Mouse (Mus musculus): Measurements from ENCODE around the gene Zfp40. TPM values are rescaled to one million over a fixed set of nuclear protein-coding genes. Genes with fewer than 3 reads are reported as not detected.
"Not testable (repeated sequence)": the region's sequence is repeated elsewhere in the genome, so short reads cannot be mapped to it uniquely, and the experiment has no call there.

Zfp40 gene
- 7.5 and 7.9 TPM in 2 replicates for polyA plus RNA-seq (2012; rRNA removed)
- polyA plus RNA-seq (2014; fragmentation: Nextera tagmentation; extraction: Ambion mirVana): 13.1 and 15.0 TPM in 2 replicates

DNA sequence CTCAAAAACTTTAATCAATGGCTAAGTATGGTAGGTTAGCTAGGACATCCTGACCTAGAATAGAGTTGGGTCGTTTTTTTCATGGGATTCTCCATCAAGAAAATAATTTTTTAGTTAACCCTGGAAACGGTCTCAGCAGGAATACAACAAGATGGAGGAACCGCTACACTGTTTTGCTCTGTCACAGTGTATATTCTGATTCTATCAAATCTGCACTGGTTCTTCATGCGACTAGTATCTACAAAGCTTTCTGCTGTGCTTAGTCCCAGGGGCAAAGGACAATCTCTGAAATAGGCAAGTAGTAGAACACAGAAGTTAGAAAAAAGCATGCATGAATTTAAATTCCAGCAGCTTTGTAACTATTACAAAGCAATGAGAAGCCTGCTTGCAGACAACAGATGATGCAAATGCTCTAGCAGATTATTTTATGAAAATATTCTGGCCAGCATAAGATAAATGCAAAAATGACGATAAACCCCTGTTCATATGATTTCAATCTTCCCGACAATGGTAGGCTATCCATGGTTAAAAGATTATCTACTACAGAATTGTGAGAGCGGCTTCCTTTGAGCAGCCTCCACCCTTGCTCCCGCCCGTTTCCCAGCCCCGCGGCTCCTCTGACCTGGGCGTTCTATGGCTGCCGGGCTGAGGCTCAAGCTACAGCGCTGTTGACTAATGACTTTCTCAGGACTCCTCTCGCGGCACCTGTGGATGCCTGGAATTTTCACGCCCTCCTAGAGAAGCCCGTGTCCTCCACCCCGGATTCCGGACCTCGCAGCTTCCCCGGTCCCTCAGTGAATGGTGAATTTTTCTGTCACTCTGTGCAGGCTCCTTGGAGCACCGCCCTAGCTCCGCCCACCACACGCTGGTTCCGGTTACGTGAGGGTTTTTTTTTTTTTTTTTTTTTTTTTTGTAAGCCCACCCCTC, at the start of gene Zfp40:
Gene Zfp40, minus strand, starts transcription at position 800 of the 927 bp plus-strand sequence.
- Histone ChIP-seq H3K9me3 (ENCODE audit: control insufficient read depth, low read length) (no peaks in the 10 kb centered on the region), H3K4me2 (replicated peaks; ENCODE audit: low read depth, low read length, severe bottlenecking) (peak within 1 kb of the TSS; percentile 61), H3K27ac (replicated peaks; ENCODE audit: low read depth, low read length) (peak within 1 kb of the TSS; percentile 76), H3K9ac (ENCODE audit: low read depth, low read length, severe bottlenecking) (peak within 1 kb of the TSS; percentile 72), H3K36me3 (ENCODE audit: control insufficient read depth, insufficient read depth, low read length) (0 out of 2 replicates have a peak, but pooled peaks cover 5% of the 10 kb centered on the region), H3K4me3 (replicated peaks; ENCODE audit: low read length) (peak within 1 kb of the TSS; percentile 70), H3K4me1 (ENCODE audit: control insufficient read depth, insufficient read depth, low read length) (peaks cover 3% of the 10 kb centered on the region; the same call in 1 of the 2 replicates), H3K27me3 (ENCODE audit: control insufficient read depth, insufficient read depth, low read length) (no peaks in the 10 kb centered on the region)
- ATAC-seq (ENCODE audit: low FRiP score, low read depth) (peak; percentile 100), DNase-seq (ENCODE audit: low spot score) (peak; percentile 88)
- 0 out of 2 replicates have a peak, but pooled peaks have one; percentile 55 for TF ChIP-seq POLR2A (IDR thresholded peaks at IDR 0.05; ENCODE audit: borderline replicate concordance, extremely low read depth, insufficient read depth, insufficient read length)
- WGBS: 3% methylated on average over 27 of the region's 27 CpGs

DNA sequence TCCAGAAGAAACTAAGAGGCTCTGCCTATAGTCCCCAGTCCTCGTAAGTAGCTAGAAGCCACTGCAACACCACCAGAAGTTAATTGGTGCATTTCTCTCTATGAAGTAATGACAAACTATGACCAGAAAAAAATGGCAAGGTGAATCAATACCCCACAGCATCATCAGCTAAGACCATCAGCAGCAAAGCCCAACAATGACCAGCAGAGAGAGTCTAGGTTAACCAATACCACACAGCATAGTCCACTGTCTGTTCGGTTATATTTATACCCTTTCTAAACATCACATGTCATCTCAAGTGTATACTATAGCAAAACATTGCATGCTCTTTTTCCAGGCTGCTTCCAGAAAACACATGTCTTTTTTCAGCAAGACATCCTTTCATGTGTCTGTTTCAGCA, 25.3 kb upstream of the Zfp40 start:
- Histone ChIP-seq H3K27ac (replicated peaks; ENCODE audit: low read depth, low read length) (no peak overlapping the region), H3K9ac (ENCODE audit: low read depth, low read length, severe bottlenecking) (no peak overlapping the region), H3K4me3 (replicated peaks; ENCODE audit: low read length) (no peak overlapping the region), H3K9me3 (ENCODE audit: control insufficient read depth, low read length) (no peaks in the 10 kb centered on the region), H3K27me3 (ENCODE audit: control insufficient read depth, insufficient read depth, low read length) (no peaks in the 10 kb centered on the region), H3K4me2 (replicated peaks; ENCODE audit: low read depth, low read length, severe bottlenecking) (no peak overlapping the region), H3K36me3 (ENCODE audit: control insufficient read depth, insufficient read depth, low read length) (no peaks in the 10 kb centered on the region), H3K4me1 (ENCODE audit: control insufficient read depth, insufficient read depth, low read length) (no peaks in the 10 kb centered on the region)
- no peak for ATAC-seq (ENCODE audit: low FRiP score, low read depth)
- WGBS: 81% methylated on average over 2 of the region's 2 CpGs
- no peak for TF ChIP-seq POLR2A (IDR thresholded peaks at IDR 0.05; ENCODE audit: borderline replicate concordance, extremely low read depth, insufficient read depth, insufficient read length)
- no peak for DNase-seq (ENCODE audit: low spot score)

- not testable (repeated sequence) for H3K4me1 ChIP-seq (ENCODE audit: control insufficient read depth, insufficient read depth, low read length); H3K9me3 ChIP-seq (ENCODE audit: control insufficient read depth, low read length); H3K27me3 ChIP-seq (ENCODE audit: control insufficient read depth, insufficient read depth, low read length); ATAC-seq (ENCODE audit: low FRiP score, low read depth); H3K27ac ChIP-seq (replicated peaks; ENCODE audit: low read depth, low read length); H3K9ac ChIP-seq (ENCODE audit: low read depth, low read length, severe bottlenecking); H3K4me3 ChIP-seq (replicated peaks; ENCODE audit: low read length); H3K36me3 ChIP-seq (ENCODE audit: control insufficient read depth, insufficient read depth, low read length); DNase-seq (ENCODE audit: low spot score); H3K4me2 ChIP-seq (replicated peaks; ENCODE audit: low read depth, low read length, severe bottlenecking)
- 0% methylated on average over 1 of the region's 1 CpGs for WGBS
Observed at GRCm38 (mm10) chr17:23199856-23200255, 6.8 kb upstream of the Zfp40 start.

DNA sequence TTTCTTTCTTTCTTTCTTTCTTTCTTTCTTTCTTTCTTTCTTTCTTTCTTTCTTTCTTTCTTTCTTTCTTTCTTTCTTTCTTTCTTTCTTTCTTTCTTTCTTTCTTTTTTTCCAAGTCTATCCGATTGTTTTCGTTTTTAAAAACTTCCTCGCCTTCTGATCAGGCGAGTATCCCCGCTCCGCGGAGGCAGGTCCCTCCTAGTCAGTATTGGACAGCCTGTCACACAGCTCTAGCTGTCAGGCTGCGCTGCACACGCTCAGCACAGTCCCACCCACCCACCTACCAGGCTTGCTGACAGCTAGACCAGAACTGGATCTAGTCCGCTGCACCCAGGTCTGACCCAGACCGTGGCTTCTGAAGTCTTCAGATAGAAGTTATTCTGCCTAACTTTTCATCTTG, 389 bp upstream of the Zfp40 start:
- Histone ChIP-seq H3K9ac (ENCODE audit: low read depth, low read length, severe bottlenecking) (peak overlapping the region; percentile 66), H3K4me1 (ENCODE audit: control insufficient read depth, insufficient read depth, low read length) (peaks cover 3% of the 10 kb centered on the region; the same call in 1 of the 2 replicates), H3K4me3 (replicated peaks; ENCODE audit: low read length) (peak overlapping the region; percentile 70), H3K36me3 (ENCODE audit: control insufficient read depth, insufficient read depth, low read length) (0 out of 2 replicates have a peak, but pooled peaks cover 5% of the 10 kb centered on the region), H3K27me3 (ENCODE audit: control insufficient read depth, insufficient read depth, low read length) (no peaks in the 10 kb centered on the region), H3K4me2 (replicated peaks; ENCODE audit: low read depth, low read length, severe bottlenecking) (peak overlapping the region; percentile 61), H3K27ac (replicated peaks; ENCODE audit: low read depth, low read length) (peak overlapping the region; percentile 65), H3K9me3 (ENCODE audit: control insufficient read depth, low read length) (no peaks in the 10 kb centered on the region)
- ATAC-seq (ENCODE audit: low FRiP score, low read depth): peak; percentile 88
- peak; percentile 54 for DNase-seq (ENCODE audit: low spot score)
- WGBS: 1% methylated on average over 11 of the region's 11 CpGs
- no peak for TF ChIP-seq POLR2A (IDR thresholded peaks at IDR 0.05; ENCODE audit: borderline replicate concordance, extremely low read depth, insufficient read depth, insufficient read length)

- H3K36me3 ChIP-seq (ENCODE audit: control insufficient read depth, insufficient read depth, low read length): peaks cover 27% of the 10 kb centered on the region
- DNase-seq (ENCODE audit: low spot score) (no peak), ATAC-seq (ENCODE audit: low FRiP score, low read depth) (no peak)
- H3K27ac ChIP-seq (replicated peaks; ENCODE audit: low read depth, low read length): no peak overlapping the region
- no peak for TF ChIP-seq POLR2A (IDR thresholded peaks at IDR 0.05; ENCODE audit: borderline replicate concordance, extremely low read depth, insufficient read depth, insufficient read length)
- no peak overlapping the region for H3K4me2 ChIP-seq (replicated peaks; ENCODE audit: low read depth, low read length, severe bottlenecking)
- H3K27me3 ChIP-seq (ENCODE audit: control insufficient read depth, insufficient read depth, low read length): no peaks in the 10 kb centered on the region
- H3K9ac ChIP-seq (ENCODE audit: low read depth, low read length, severe bottlenecking): no peak overlapping the region
- H3K4me1 ChIP-seq (ENCODE audit: control insufficient read depth, insufficient read depth, low read length): peaks cover 3% of the 10 kb centered on the region; the same call in 1 of the 2 replicates
- WGBS: 83% methylated on average over 2 of the region's 2 CpGs
- H3K4me3 ChIP-seq (replicated peaks; ENCODE audit: low read length): no peak overlapping the region
- no peaks in the 10 kb centered on the region for H3K9me3 ChIP-seq (ENCODE audit: control insufficient read depth, low read length)
Observed at GRCm38 (mm10) chr17:23187680-23188079, 5.4 kb downstream of the Zfp40 start.

Other genes starting within 250 kb of the Zfp40 start
- not detected in 2 replicates for gene Vmn2r-ps130, start 132.1 kb downstream of the Zfp40 start, polyA plus RNA-seq (2012; rRNA removed)
- not detected in 2 replicates for gene Vmn2r-ps130, start 132.1 kb downstream of the Zfp40 start, polyA plus RNA-seq (2014; fragmentation: Nextera tagmentation; extraction: Ambion mirVana)
- not detected in 2 replicates for gene Vmn2r114, start 119.3 kb upstream of the Zfp40 start, polyA plus RNA-seq (2012; rRNA removed)
- gene Vmn2r114, start 119.3 kb upstream of the Zfp40 start, polyA plus RNA-seq (2014; fragmentation: Nextera tagmentation; extraction: Ambion mirVana): not detected in 2 replicates
- gene Vmn2r115, start 150.5 kb upstream of the Zfp40 start, polyA plus RNA-seq (2012; rRNA removed): not detected in 2 replicates
- not detected in 2 replicates for gene Vmn2r115, start 150.5 kb upstream of the Zfp40 start, polyA plus RNA-seq (2014; fragmentation: Nextera tagmentation; extraction: Ambion mirVana)
- gene Vmn2r116, start 191.4 kb upstream of the Zfp40 start, polyA plus RNA-seq (2012; rRNA removed): not detected in 2 replicates
- not detected in 2 replicates for gene Vmn2r116, start 191.4 kb upstream of the Zfp40 start, polyA plus RNA-seq (2014; fragmentation: Nextera tagmentation; extraction: Ambion mirVana)